Comparison of ENCODE assay signal across 33 mouse cellular contexts in genomic region chr9:70211638-70212037, GRCm38 (mm10). TPM values are rescaled to one million over a fixed set of nuclear protein-coding genes. Genes with fewer than 3 reads are reported as not detected.
DNase-seq lines count a peak whose midpoint lies in the region; TF ChIP-seq lines count a peak whose summit lies in the region.
"Had no signal": no experiment of that assay in that cellular context is flagged by ENCODE, and none has a peak within 500 bp of the region (broad histone marks: within the 10 kb centered on the region; RNA-seq: fewer than 3 reads in every experiment).

No protein-coding gene starts in this region.

- in situ Hi-C loops in CH12.LX (cut with MboI; ENCODE audit: low pct_ligation_motif_present, low pct_unique_long_range_greater_than_20kb, low sequenced_read_pairs) = no loop called here

- peaks cover 6 to 61% of the 10 kb centered on the region in 2 experiments for H3K4me1 ChIP-seq in CH12.LX (ENCODE audit: control insufficient read depth in 1 of 2, insufficient read depth in 2 of 2)
- peaks cover 27% of the 10 kb centered on the region for H3K4me1 ChIP-seq in hindbrain, embryonic 10.5 days (replicated peaks)
- H3K4me1 ChIP-seq: liver, embryonic 12.5 days had no signal

- peak overlapping the region; percentile 9 for H3K4me3 ChIP-seq in gastrocnemius, adult 2 months
- H3K4me3 ChIP-seq in CH12.LX (replicated peaks in 1 of 3; ENCODE audit: low read depth in 2 of 3, low read length in 2 of 3, poor library complexity in 1 of 3) (peak overlapping the region; percentile 55 to 98 (median 65)), myocyte (no peak overlapping the region)
- no peak overlapping the region for H3K4me3 ChIP-seq in hindbrain, embryonic 10.5 days
- H3K4me3 ChIP-seq: embryonic facial prominence, embryonic 10.5 days; embryonic facial prominence, embryonic 15.5 days; forebrain, embryonic 12.5 days; heart, adult 2 months; heart, embryonic 12.5 days; kidney, embryonic 15.5 days; layer of hippocampus, adult 2 months; left cerebral cortex, adult 2 months; limb, embryonic 12.5 days; liver, embryonic 12.5 days; midbrain, embryonic 15.5 days; neural tube, embryonic 12.5 days had no signal

- no peak for DNase-seq in gastrocnemius, adult 2 months
- no peak for DNase-seq in gastrocnemius, postnatal 10 days
- peak; percentile 47 for DNase-seq in lung, postnatal 36 days
- DNase-seq in lung, postnatal 14 days = no peak
- no peak for DNase-seq in CH12.LX (ENCODE audit: extremely low read depth)
- DNase-seq in urinary bladder, postnatal 10 days (ENCODE audit: low spot score) = no peak
- no peak for DNase-seq in hindbrain, embryonic 10.5 days (ENCODE audit: low spot score)
- DNase-seq: adrenal gland, postnatal 14 days; cerebellum, adult 18-20 months; cerebellum, postnatal 14 days; forebrain, postnatal 0 days; gastrocnemius, postnatal 25 days; heart, adult 2 months; heart, postnatal 4 days; kidney, adult 18-20 months; kidney, postnatal 36 days; liver, postnatal 0 days; right cerebral cortex, adult 18-20 months; right cerebral cortex, postnatal 4 days; thymus, postnatal 14 days had no signal

- H3K36me3 ChIP-seq in CH12.LX (replicated peaks in 1 of 2; ENCODE audit: control insufficient read depth in 1 of 2, insufficient read depth in 1 of 2, low read length in 1 of 2) (peaks cover 0 to 27% of the 10 kb centered on the region in 2 experiments), myocyte (ENCODE audit: control insufficient read depth, insufficient read depth) (no peaks in the 10 kb centered on the region)
- H3K36me3 ChIP-seq in hindbrain, embryonic 10.5 days = no peaks in the 10 kb centered on the region
- H3K36me3 ChIP-seq: embryonic facial prominence, embryonic 10.5 days; embryonic facial prominence, embryonic 15.5 days; forebrain, embryonic 12.5 days; heart, embryonic 12.5 days; kidney, embryonic 15.5 days; limb, embryonic 12.5 days; liver, embryonic 12.5 days; midbrain, embryonic 15.5 days; neural tube, embryonic 12.5 days had no signal

- H3K4me2 ChIP-seq in CH12.LX (ENCODE audit: insufficient read depth, low read depth, poor library complexity, severe bottlenecking) = peak overlapping the region; percentile 91
- H3K4me2 ChIP-seq in myocyte (ENCODE audit: low read depth) = peak overlapping the region; percentile 94
- H3K4me2 ChIP-seq: embryonic facial prominence, embryonic 15.5 days; forebrain, embryonic 12.5 days; heart, embryonic 12.5 days; kidney, embryonic 15.5 days; limb, embryonic 12.5 days; liver, embryonic 12.5 days; midbrain, embryonic 15.5 days; neural tube, embryonic 12.5 days had no signal

- TF ChIP-seq EP300 in CH12.LX (IDR thresholded peaks at IDR 0.05; ENCODE audit: low read length) = no peak

- H3K27me3 ChIP-seq in CH12.LX (replicated peaks) = no peaks in the 10 kb centered on the region
- no peaks in the 10 kb centered on the region for H3K27me3 ChIP-seq in myocyte (ENCODE audit: control insufficient read depth, insufficient read depth, insufficient read length)
- H3K27me3 ChIP-seq in hindbrain, embryonic 10.5 days (ENCODE audit: insufficient read depth, poor library complexity, severe bottlenecking) = peaks cover 4% of the 10 kb centered on the region; the same call in 1 of the 2 replicates
- H3K27me3 ChIP-seq: embryonic facial prominence, embryonic 15.5 days; heart, embryonic 12.5 days; kidney, embryonic 15.5 days; limb, embryonic 12.5 days; neural tube, embryonic 12.5 days; Patski had no signal

- 88% methylated on average over 14 of the region's 14 CpGs for WGBS in hindbrain, embryonic 10.5 days

- peak overlapping the region; percentile 44 for H3K27ac ChIP-seq in gastrocnemius, adult 2 months
- H3K27ac ChIP-seq in CH12.LX (ENCODE audit: insufficient read depth, low read depth) = peak overlapping the region; percentile 75
- no peak overlapping the region for H3K27ac ChIP-seq in hindbrain, embryonic 10.5 days
- H3K27ac ChIP-seq: embryonic facial prominence, embryonic 10.5 days; embryonic facial prominence, embryonic 15.5 days; forebrain, embryonic 12.5 days; heart, adult 2 months; kidney, embryonic 15.5 days; layer of hippocampus, adult 2 months; left cerebral cortex, adult 2 months; limb, embryonic 12.5 days; liver, embryonic 12.5 days; midbrain, embryonic 15.5 days; neural tube, embryonic 12.5 days had no signal

- no peak overlapping the region for H3ac ChIP-seq in myocyte (ENCODE audit: control insufficient read depth, insufficient read length)

- H3K9ac ChIP-seq in CH12.LX (ENCODE audit: insufficient read depth, low read depth) = peak overlapping the region; percentile 50
- H3K9ac ChIP-seq: embryonic facial prominence, embryonic 15.5 days; forebrain, embryonic 12.5 days; forebrain, postnatal 0 days; heart, embryonic 12.5 days; kidney, embryonic 15.5 days; limb, embryonic 12.5 days; liver, embryonic 12.5 days; liver, postnatal 0 days; midbrain, embryonic 15.5 days; neural tube, embryonic 12.5 days had no signal

- H3K9me3 ChIP-seq in CH12.LX (replicated peaks; ENCODE audit: low read length) = no peaks in the 10 kb centered on the region
- H3K9me3 ChIP-seq in hindbrain, embryonic 10.5 days = no peaks in the 10 kb centered on the region
- H3K9me3 ChIP-seq: embryonic facial prominence, embryonic 10.5 days; embryonic facial prominence, embryonic 15.5 days; forebrain, embryonic 12.5 days; heart, embryonic 12.5 days; kidney, embryonic 15.5 days; limb, embryonic 12.5 days; liver, embryonic 12.5 days; midbrain, embryonic 15.5 days; neural tube, embryonic 12.5 days had no signal

- peaks cover 72% of the 10 kb centered on the region for H3K79me2 ChIP-seq in CH12.LX (replicated peaks; ENCODE audit: control insufficient read depth, extremely low read depth, insufficient read depth, poor library complexity, severe bottlenecking)
- peaks cover 86% of the 10 kb centered on the region for H3K79me2 ChIP-seq in myocyte (ENCODE audit: control insufficient read depth, insufficient read depth)

- no peak for TF ChIP-seq RAD21 in CH12.LX (IDR thresholded peaks at IDR 0.05; ENCODE audit: low read depth, low read length)

- no peak for TF ChIP-seq CTCF in gastrocnemius, adult 2 months (IDR thresholded peaks at IDR 0.05)
- no peak for TF ChIP-seq CTCF in CH12.LX (conservative IDR thresholded peaks at IDR 0.05 in 1 of 2, IDR thresholded peaks at IDR 0.05 in 1 of 2; ENCODE audit: low read depth in 2 of 2, low read length in 2 of 2)

- dilution Hi-C loops in CH12.LX (cut with MboI; ENCODE audit: extremely low pct_ligation_motif_present, extremely low pct_unique_long_range_greater_than_20kb, low sequenced_read_pairs) = no loop called here

- peak; percentile 51; the same call in 1 of the 2 replicates for TF ChIP-seq POLR2A in CH12.LX (IDR thresholded peaks at IDR 0.05; ENCODE audit: low read depth, low read length)
- no peak for TF ChIP-seq POLR2A in myocyte (IDR thresholded peaks at IDR 0.05; ENCODE audit: insufficient read length, low read depth)

- intact Hi-C loops in gastrocnemius, adult 2 months (cut with DNase I) = loop anchor here (2.0 to 5.0 kb wide), 2 partner anchors 36 to 49 kb away; no protein-coding TSS in a partner anchor

TF ChIP-seq in CH12.LX, 34 proteins besides CTCF, POLR2A, EP300 and RAD21 (continues in another document):
- TF ChIP-seq CHD1 (IDR thresholded peaks at IDR 0.05; ENCODE audit: low read depth, low read length) = no peak
- TF ChIP-seq MXI1 (IDR thresholded peaks at IDR 0.05; ENCODE audit: low read depth, low read length) = peak; percentile 60; the same call in 1 of the 2 replicates
- no peak for TF ChIP-seq GABPA (IDR thresholded peaks at IDR 0.05; ENCODE audit: insufficient replicate concordance, low read depth, low read length)
- peak; percentile 47; the same call in 1 of the 2 replicates for TF ChIP-seq BHLHE40 (IDR thresholded peaks at IDR 0.05; ENCODE audit: low read depth, low read length)
- TF ChIP-seq JUND (conservative IDR thresholded peaks at IDR 0.05; ENCODE audit: low read depth, low read length) = 0 out of 2 replicates have a peak, but pooled peaks have one; percentile 14
- TF ChIP-seq SMC3 (IDR thresholded peaks at IDR 0.05; ENCODE audit: low read depth, low read length) = no peak
- TF ChIP-seq ETS1 (conservative IDR thresholded peaks at IDR 0.05; ENCODE audit: low read depth, low read length) = peak; percentile 66
- TF ChIP-seq PAX5 (IDR thresholded peaks at IDR 0.05; ENCODE audit: low read length) = no peak
- no peak for TF ChIP-seq E2F4 (IDR thresholded peaks at IDR 0.05; ENCODE audit: insufficient replicate concordance, low read depth, low read length)
- TF ChIP-seq MAX (IDR thresholded peaks at IDR 0.05; ENCODE audit: low read length) = no peak; the same call in 1 of the 2 replicates
- no peak; the same call in 1 of the 2 replicates for TF ChIP-seq TBP (conservative IDR thresholded peaks at IDR 0.05; ENCODE audit: low read depth, low read length)

TF ChIP-seq in myocyte, 11 proteins besides CTCF, POLR2A, EP300 and RAD21:
- TF ChIP-seq MYOG (IDR thresholded peaks at IDR 0.05; ENCODE audit: control insufficient read depth in 1 of 3, insufficient read depth in 1 of 3, insufficient read length in 2 of 3, low read depth in 2 of 3) (peak in 2 of 3 experiments; percentile 2 to 60), MYOD1 (IDR thresholded peaks at IDR 0.05; ENCODE audit: control insufficient read depth in 1 of 3, insufficient read length in 2 of 3, low read depth in 2 of 3) (peak in 2 of 3 experiments; percentile 62 to 86), POLR2AphosphoS2 (IDR thresholded peaks at IDR 0.05; ENCODE audit: insufficient read length, low read depth) (no peak), TCF12 (IDR thresholded peaks at IDR 0.05; ENCODE audit: insufficient read depth, poor library complexity, severe bottlenecking) (no peak), E2F4 (IDR thresholded peaks at IDR 0.05; ENCODE audit: insufficient read depth) (no peak), CEBPB (IDR thresholded peaks at IDR 0.05; ENCODE audit: insufficient read depth, poor library complexity, severe bottlenecking) (0 out of 2 replicates have a peak, but pooled peaks have one; percentile 23), USF1 (IDR thresholded peaks at IDR 0.05; ENCODE audit: low read depth) (no peak), REST (IDR thresholded peaks at IDR 0.05; ENCODE audit: insufficient read depth, insufficient read length) (no peak), MAX (IDR thresholded peaks at IDR 0.05; ENCODE audit: low read depth) (peak; percentile 39), TCF3 (IDR thresholded peaks at IDR 0.05; ENCODE audit: insufficient read length, low read depth) (no peak)

RNA-seq across cellular contexts. Expression of gene Myo1e, which starts 4.5 kb away (rescaled TPM):
- total RNA-seq in gastrocnemius, adult 2 months (2021) = 10 to 100 TPM in 1 of 2 experiments, 1 to 10 TPM in 1; 5.7 to 11.7 TPM
- total RNA-seq in gastrocnemius, postnatal 10 days (2021) = 10 to 100 TPM; 19.5 to 26.4 TPM
- total RNA-seq in CH12.LX (2012; rRNA removed) = 97.6 and 98.7 TPM in 2 replicates
- total RNA-seq in CH12.LX (2014; rRNA removed) = 82.3 and 88.5 TPM in 2 replicates
- polyA plus RNA-seq in CH12.LX (2012; ENCODE audit: insufficient read length, low read depth) = 186 and 188 TPM in 2 replicates
- 26.5 TPM for polyA plus RNA-seq in myocyte (2012; fragmentation: generic; extraction: Trizol)
- 12.6 and 15.2 TPM in 2 replicates for polyA plus RNA-seq in hindbrain, embryonic 10.5 days (2016; fragmentation: Nextera tagmentation; extraction: Ambion mirVana)

Comparison
In these comparisons a context has a peak if more than half of its experiments do, and no peak if none do; other contexts are left out.
1. H3K4me3 ChIP-seq: peak in gastrocnemius, adult 2 months (single experiment) and CH12.LX (3 of 3); none in myocyte (single experiment) and hindbrain, embryonic 10.5 days (single experiment).